Mouse (Mus musculus) C2C12 (cell line): ENCODE data around the gene A530016L24Rik.

ENCODE experiments used
- CTCF ChIP-seq: IDR thresholded peaks from one replicate; pipeline ENCODE4 v1.5.1; 2011; ENCODE audit not compliant: control insufficient read depth, insufficient read depth, insufficient read length
- FOSL1 ChIP-seq: IDR thresholded peaks from one replicate; pipeline ENCODE4 v1.8.0; 2011; ENCODE audit warnings: mild to moderate bottlenecking, low read length; ENCODE audit not compliant: poor library complexity, insufficient read depth, severe bottlenecking
- MYOD1 ChIP-seq: IDR thresholded peaks from one replicate; pipeline ENCODE4 v1.6.1; 2011; ENCODE audit warnings: low read depth; ENCODE audit not compliant: control insufficient read depth, insufficient read length

GRCm38 (mm10) chr12:112539466-112539965, 50.3 kb downstream of the A530016L24Rik start:
- TF ChIP-seq FOSL1 (no peak), CTCF (no peak), MYOD1 (no peak)
